Mouse (Mus musculus) stomach, postnatal 0 days (tissue): ENCODE data around the gene Pheta2. TPM values are rescaled to one million over a fixed set of nuclear protein-coding genes. Genes with fewer than 3 reads are reported as not detected.
A peak's percentile ranks its signal among the peaks of the same experiment; 100 is the strongest.

Experiments
- ATAC-seq: fragments of 200-750 bp; cut with Nextera tagmentation; 2 replicates; pipeline ENCODE4 v1.8.0; 2017; ENCODE audit not compliant: low FRiP score, low TSS enrichment
- DNase-seq: peaks from one replicate; pipeline ENCODE4 v3.0.0-alpha.2; 2016; ENCODE audit warnings: low spot score
- H3K27ac ChIP-seq: fragments of 300-500 bp; sonication (generic); replicated peaks from 2 replicates; pipeline ENCODE4 v1.5.1; 2014; ENCODE audit warnings: mild to moderate bottlenecking, control low read depth
- H3K27me3 ChIP-seq: fragments of 300-500 bp; sonication (generic); 2 replicates; pipeline ENCODE4 v1.6.1; 2014; ENCODE audit warnings: low read length; ENCODE audit not compliant: control insufficient read depth, insufficient read depth
- H3K36me3 ChIP-seq: fragments of 300-500 bp; sonication (generic); 2 replicates; pipeline ENCODE4 v1.6.1; 2014; ENCODE audit warnings: low read length, mixed read lengths; ENCODE audit not compliant: control insufficient read depth, insufficient read depth
- H3K4me1 ChIP-seq: fragments of 300-500 bp; sonication (generic); replicated peaks from 2 replicates; pipeline ENCODE4 v1.6.1; 2014; ENCODE audit warnings: antibody characterized with exemption; ENCODE audit not compliant: control insufficient read depth, insufficient read depth
- H3K4me2 ChIP-seq: fragments of 300-500 bp; sonication (generic); replicated peaks from 2 replicates; pipeline ENCODE4 v1.6.1; 2014; ENCODE audit warnings: low read depth, mild to moderate bottlenecking, control low read depth, moderate library complexity
- H3K4me3 ChIP-seq: fragments of 300-500 bp; sonication (generic); 2 replicates; pipeline ENCODE4 v1.5.1; 2014; ENCODE audit warnings: low read depth, low read length, control low read depth
- H3K9ac ChIP-seq: fragments of 300-500 bp; sonication (generic); 2 replicates; pipeline ENCODE4 v1.6.1; 2014; ENCODE audit warnings: mild to moderate bottlenecking, low read length, control low read depth, mixed read lengths
- H3K9me3 ChIP-seq: fragments of 300-500 bp; sonication (generic); 2 replicates; pipeline ENCODE4 v1.6.1; 2016; ENCODE audit warnings: low read length; ENCODE audit not compliant: control insufficient read depth
- CTCF ChIP-seq: IDR thresholded peaks from 2 replicates; pipeline ENCODE4 v1.5.1; 2016; ENCODE audit warnings: antibody characterized with exemption, low read depth, mild to moderate bottlenecking, moderate library complexity
- EP300 ChIP-seq: optimal IDR thresholded peaks from 2 replicates; pipeline ENCODE3; 2016; ENCODE audit warnings: antibody characterized with exemption
- WGBS: fragments of 180-500 bp; shearing (Covaris S2); extraction: QIAGEN DNeasy Blood & Tissue Kit; methylation state at CpG from one replicate; pipeline ENCODE4 v1.1.7; 2014; 5-methylcytosine and 5-hydroxymethylcytosine counted together
- polyA plus RNA-seq: library from polyadenylated mRNA; unstranded; fragments of >200 nt; fragmentation: Nextera tagmentation; extraction: Ambion mirVana; gene quantifications from 2 replicates; pipeline ENCODE4 v1.2.1, GENCODE M21; 2015

Pheta2 gene
- polyA plus RNA-seq, 1 experiment from 2014 or later: 6.3 TPM

GRCm38 (mm10) chr15:82368146-82368545, 29.4 kb downstream of the Pheta2 start:
- no peak for ATAC-seq
- DNase-seq: peak; percentile 1
- no peaks in the 10 kb centered on the region for H3K4me1 ChIP-seq
- no peak overlapping the region for H3K9ac ChIP-seq
- WGBS: 93% methylated on average over 4 of the region's 4 CpGs
- H3K27me3 ChIP-seq: no peaks in the 10 kb centered on the region
- H3K36me3 ChIP-seq: no peaks in the 10 kb centered on the region
- no peaks in the 10 kb centered on the region for H3K9me3 ChIP-seq
- no peak overlapping the region for H3K27ac ChIP-seq
- no peak overlapping the region for H3K4me3 ChIP-seq
- TF ChIP-seq EP300 (no peak), CTCF (no peak)
- H3K4me2 ChIP-seq: no peak overlapping the region

GRCm38 (mm10) chr15:82368851-82369250, 30.1 kb downstream of the Pheta2 start:
- Histone ChIP-seq H3K4me1 (no peaks in the 10 kb centered on the region), H3K4me2 (no peak overlapping the region), H3K9me3 (no peaks in the 10 kb centered on the region), H3K27ac (no peak overlapping the region), H3K9ac (no peak overlapping the region), H3K27me3 (no peaks in the 10 kb centered on the region), H3K36me3 (no peaks in the 10 kb centered on the region), H3K4me3 (no peak overlapping the region)
- peak; percentile 40; the same call in 1 of the 2 replicates for ATAC-seq
- WGBS: 82% methylated on average over 1 of the region's 1 CpGs
- DNase-seq: peak; percentile 10
- TF ChIP-seq EP300: no peak
- TF ChIP-seq CTCF: no peak

GRCm38 (mm10) chr15:82372446-82372845, 33.7 kb downstream of the Pheta2 start:
- WGBS: 81% methylated on average over 6 of the region's 6 CpGs
- H3K9me3 ChIP-seq: no peaks in the 10 kb centered on the region
- DNase-seq (no peak), ATAC-seq (no peak)
- TF ChIP-seq CTCF: no peak
- no peak for TF ChIP-seq EP300
- no peak overlapping the region for H3K27ac ChIP-seq
- H3K27me3 ChIP-seq: no peaks in the 10 kb centered on the region
- no peak overlapping the region for H3K4me2 ChIP-seq
- no peaks in the 10 kb centered on the region for H3K4me1 ChIP-seq
- no peaks in the 10 kb centered on the region for H3K36me3 ChIP-seq
- no peak overlapping the region for H3K9ac ChIP-seq
- no peak overlapping the region for H3K4me3 ChIP-seq

GRCm38 (mm10) chr15:82372991-82373390, 34.2 kb downstream of the Pheta2 start:
- no peaks in the 10 kb centered on the region for H3K4me1 ChIP-seq
- 84% methylated on average over 5 of the region's 5 CpGs for WGBS
- no peak overlapping the region for H3K4me2 ChIP-seq
- H3K9me3 ChIP-seq: no peaks in the 10 kb centered on the region
- ATAC-seq (no peak), DNase-seq (no peak)
- H3K27me3 ChIP-seq: no peaks in the 10 kb centered on the region
- no peaks in the 10 kb centered on the region for H3K36me3 ChIP-seq
- H3K9ac ChIP-seq: no peak overlapping the region
- no peak overlapping the region for H3K27ac ChIP-seq
- no peak for TF ChIP-seq CTCF
- TF ChIP-seq EP300: no peak
- no peak overlapping the region for H3K4me3 ChIP-seq

- Histone ChIP-seq H3K9ac (no peak overlapping the region), H3K27ac (no peak overlapping the region), H3K36me3 (no peaks in the 10 kb centered on the region), H3K4me3 (no peak overlapping the region), H3K4me2 (no peak overlapping the region), H3K9me3 (no peaks in the 10 kb centered on the region), H3K27me3 (no peaks in the 10 kb centered on the region), H3K4me1 (no peaks in the 10 kb centered on the region; the same call in 1 of the 2 replicates)
- WGBS: 84% methylated on average over 5 of the region's 5 CpGs
- DNase-seq: no peak
- TF ChIP-seq CTCF: no peak
- TF ChIP-seq EP300: no peak
- ATAC-seq: no peak
These were observed 35.7 kb downstream of the Pheta2 start for GRCm38 (mm10) chr15:82374437-82374836.

- Histone ChIP-seq H3K4me2 (no peak overlapping the region), H3K4me1 (no peaks in the 10 kb centered on the region; the same call in 1 of the 2 replicates), H3K9me3 (no peaks in the 10 kb centered on the region), H3K9ac (no peak overlapping the region), H3K27ac (peak overlapping the region; percentile 80; the same call in 1 of the 2 replicates), H3K27me3 (no peaks in the 10 kb centered on the region), H3K4me3 (no peak overlapping the region), H3K36me3 (no peaks in the 10 kb centered on the region)
- no peak for DNase-seq
- no peak for TF ChIP-seq CTCF
- TF ChIP-seq EP300: no peak
- ATAC-seq: no peak
- WGBS: 78% methylated on average over 9 of the region's 9 CpGs
These were observed 37.1 kb downstream of the Pheta2 start for GRCm38 (mm10) chr15:82375855-82376254.
